Mouse (Mus musculus) adrenal gland, adult (tissue): ENCODE data around the gene Grik4.
A peak's percentile ranks its signal among the peaks of the same experiment; 100 is the strongest.

Experiments used
- DNase-seq, 2 experiments: peaks; one replicate each; pipeline ENCODE4 v3.0.0; 2022 to 2023; ENCODE audit warnings: low spot score in 1 of 2; ENCODE audit not compliant: inconsistent age in 2 of 2

Grik4 gene

DNA sequence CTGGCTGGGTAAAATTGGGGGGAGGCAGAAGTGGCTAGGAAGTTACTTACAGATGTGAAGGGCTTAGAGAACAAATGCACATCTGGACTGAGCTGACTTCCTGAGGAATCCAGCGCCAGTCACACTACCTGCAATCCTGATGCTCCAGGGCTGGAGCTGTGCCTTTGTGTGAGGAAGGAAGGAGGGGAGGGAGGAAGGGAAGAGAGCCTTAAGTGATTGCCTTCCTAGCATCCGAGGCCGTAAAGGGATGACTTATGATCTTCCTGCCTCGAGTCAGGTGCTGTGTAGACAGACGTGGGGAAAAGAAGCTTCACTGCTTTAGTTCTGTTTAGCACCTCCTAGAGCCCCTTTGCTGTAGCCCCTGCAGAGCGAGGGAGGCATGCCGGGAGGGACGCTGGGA lies 189.6 kb downstream of the Grik4 start:
- no peak for DNase-seq

DNA sequence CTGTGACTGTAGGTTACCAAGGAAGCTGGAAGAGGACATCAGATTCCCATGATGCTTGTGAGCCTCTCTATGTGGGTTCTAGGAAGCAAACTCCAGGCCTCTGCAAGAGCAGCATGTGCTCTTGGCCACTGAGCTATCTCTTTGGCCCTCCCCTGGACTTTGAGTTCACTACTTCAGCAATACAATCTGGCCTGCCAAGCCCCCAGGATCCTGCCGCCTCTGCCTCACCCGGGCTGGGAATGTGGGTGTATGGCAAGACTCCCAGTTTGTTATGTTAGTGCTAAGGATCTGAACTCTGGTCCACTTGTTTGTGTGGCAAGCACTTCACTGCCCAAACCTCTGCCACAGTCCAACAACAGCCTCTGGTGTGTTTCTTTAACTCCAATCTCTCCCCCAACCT lies 193.1 kb downstream of the Grik4 start:
- peak in 1 of 2 experiments; percentile 33 for DNase-seq

DNA sequence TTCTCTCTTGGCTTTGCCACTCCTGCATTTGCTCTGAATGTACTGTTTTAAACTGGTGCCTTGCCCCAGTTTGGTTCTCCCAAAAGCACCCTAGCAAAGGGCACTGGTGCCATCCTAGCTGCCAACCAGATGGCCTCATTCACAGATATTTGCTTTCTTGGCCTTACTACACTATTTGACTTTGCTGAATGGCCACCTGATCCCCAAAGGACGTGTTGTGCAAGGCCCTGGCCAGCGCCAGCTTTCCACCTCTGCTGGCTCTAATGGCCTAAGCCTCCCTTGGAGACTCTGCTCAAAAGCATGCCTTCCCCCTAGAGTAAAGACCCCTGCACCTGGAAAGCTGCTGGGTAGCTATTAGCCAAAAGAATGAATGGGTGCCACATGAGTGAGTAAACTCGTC lies 194.1 kb downstream of the Grik4 start:
- DNase-seq, result peak in 1 of 2 experiments; percentile 60

DNA sequence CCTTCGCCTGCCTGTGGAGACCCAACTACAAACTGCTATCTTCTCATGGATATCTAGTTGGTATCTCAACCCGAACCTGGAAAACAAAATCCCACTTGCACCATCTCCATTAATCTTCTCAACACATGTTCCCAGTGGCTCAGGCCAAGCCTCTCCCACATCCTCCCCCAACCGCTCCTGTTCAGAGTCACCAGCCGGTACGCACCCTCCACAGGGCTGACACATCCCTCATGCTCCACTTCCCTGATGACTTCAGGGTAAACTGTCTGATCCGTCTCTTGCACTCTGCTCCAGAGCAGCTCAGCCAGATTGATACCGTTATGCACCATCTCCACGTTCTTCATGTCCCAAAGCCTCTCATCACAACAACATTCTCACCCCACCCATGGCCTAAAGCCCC lies 198.3 kb downstream of the Grik4 start:
- DNase-seq, result no peak

DNA sequence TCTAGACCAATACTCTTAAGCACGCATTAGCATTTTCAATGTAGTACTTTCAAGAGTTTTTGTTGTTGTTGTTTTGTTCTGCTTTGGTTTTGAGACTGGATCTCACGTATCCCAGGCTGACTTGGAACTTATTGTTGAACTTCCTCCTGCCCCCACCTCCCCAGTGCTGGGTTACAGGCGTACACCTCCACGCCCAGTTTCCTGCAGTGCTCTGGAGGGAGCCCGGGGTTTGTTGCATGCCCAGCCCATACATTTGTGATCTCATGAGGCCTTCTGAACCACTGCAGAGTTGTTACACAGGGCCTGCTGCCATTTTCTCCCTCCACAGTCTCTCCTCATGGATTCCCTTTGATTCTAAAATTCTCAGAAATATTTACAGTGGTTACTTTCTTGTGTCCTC lies 201.9 kb downstream of the Grik4 start:
- DNase-seq, result no peak

DNA sequence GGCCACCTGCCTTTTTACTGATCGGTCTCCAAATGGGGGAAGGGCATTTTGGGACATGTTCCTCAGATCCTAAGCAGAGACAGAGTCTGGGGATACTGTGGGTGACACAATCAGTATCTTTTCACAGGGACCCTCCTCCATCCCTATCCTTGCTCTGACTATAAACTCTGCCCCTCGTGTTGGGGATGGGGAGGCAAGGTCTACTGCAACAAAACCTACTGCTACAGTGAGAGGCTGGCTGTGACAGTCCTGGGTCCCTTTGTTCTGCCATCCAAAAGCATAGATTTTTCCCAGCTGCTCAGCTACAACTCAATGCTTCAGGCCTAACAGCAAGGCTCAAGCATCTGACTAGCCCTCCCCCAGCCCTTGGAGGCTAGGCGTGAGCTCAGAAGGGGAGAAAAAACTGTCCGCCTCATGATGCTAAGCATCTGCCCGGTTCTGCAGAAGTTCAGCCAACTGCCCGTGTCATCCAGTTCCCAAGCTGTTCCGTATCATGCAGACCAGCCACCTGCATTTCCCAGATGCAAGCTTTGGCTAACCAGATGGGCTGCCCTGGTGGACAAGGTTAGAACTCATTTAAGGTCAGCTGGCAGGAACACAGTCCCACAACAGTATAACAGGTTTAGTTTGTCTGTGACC lies 207.5 kb downstream of the Grik4 start:
- no peak for DNase-seq

DNA sequence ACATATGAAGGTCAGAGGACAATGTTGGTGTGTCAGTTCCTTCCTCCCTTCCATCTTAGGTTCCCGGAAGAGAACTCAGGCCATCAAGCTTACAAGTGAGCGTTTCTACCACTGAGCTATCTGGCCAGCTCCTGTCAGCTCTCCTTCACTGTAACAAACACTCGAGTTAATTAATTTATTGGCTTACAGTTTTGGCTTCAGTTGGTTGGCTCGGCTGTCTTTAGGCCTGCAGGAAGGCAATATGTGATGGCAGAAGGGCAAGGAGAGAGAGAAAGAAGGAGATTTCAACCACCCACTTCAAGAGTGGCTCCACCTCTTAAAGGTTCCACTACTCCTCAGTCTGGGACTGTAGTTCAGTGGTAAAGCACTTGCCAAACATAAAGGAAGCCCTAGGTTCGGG lies 209.2 kb downstream of the Grik4 start:
- no peak for DNase-seq

DNA sequence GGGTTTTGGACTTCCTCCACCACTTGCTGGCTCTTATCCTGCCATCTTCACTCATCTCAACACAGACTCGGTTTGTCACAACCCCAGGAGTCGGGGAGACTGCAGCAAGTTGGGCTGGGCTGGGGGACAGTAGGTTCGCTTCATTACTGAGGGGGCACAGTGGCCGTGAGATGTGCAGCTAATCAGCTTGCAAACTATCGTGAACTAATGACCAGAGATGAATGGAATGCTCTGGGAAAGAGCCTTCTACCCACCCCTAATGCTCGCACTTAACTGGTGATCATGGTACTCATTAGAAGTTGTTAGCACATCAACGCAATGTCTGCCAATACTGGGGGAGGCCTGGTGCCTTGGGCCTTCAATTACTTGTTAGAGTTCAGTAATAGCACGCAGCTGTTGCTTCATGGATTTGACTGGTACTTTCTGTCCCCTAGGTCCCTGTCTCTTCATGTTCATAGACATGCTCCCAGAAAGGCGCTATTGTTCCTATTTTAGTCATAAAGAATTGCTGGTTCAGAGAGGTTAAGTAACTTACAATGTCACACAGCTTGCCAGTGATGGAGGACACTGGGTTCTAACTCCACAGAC lies 211.5 kb downstream of the Grik4 start:
- DNase-seq, result no peak

DNA sequence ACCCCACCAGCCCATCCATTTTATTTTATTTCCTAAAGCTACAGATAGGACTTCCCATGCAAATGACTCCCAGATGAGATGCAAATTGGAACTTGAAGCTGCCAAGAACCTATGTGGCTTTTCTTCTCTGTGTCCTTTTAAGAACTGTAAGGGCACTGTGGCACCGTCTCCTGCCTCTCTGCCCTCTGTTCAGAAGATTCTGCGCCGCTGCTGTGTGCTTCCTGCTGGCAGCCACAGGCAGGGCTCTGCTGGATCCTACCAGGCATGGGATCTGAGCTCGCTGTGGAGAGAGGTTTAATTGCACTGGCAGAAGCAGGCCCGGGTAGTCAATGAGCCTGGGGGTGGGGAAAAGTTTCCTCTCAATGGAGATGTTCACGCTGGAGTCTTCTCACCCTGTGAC lies 215.8 kb downstream of the Grik4 start:
- DNase-seq, result no peak

DNA sequence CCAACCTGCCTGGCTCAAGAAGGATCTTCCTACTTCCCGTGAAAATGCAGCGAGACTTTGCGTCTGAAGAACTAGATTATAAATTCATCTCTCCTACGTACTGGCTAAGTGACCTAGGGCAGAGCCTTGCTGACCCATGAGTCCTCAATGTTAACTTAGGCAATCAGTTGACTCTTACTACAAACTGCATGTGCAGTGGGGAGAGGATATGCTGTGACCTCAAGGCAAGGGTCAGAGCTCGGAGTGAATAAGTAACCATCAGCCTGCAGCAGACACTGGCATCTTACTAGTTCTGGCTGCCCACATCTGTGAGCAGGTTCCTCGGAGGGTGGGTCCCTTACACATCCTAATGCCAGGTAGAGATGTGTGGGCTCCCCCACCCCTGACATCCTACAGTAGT lies 216.6 kb downstream of the Grik4 start:
- DNase-seq, result no peak

DNA sequence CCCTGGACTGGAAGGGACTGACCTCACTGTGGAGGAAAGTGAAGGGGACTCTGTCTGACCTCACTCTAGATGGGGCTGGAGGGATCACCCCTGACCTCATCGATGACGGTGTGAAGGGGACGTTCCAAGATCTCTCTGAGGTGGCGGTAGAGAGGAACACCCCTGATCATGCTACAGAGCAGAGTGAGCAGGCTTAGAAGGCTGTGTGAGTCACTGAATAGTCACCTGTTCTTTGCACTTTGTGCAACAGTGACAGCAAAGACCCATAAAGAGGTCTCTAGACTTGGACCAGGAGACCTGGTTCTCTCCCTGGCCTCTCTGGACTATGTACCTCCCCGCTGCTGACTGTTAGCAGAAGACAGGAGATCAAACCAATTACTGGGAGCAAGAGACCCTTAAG lies 217.1 kb downstream of the Grik4 start:
- DNase-seq, result no peak

DNA sequence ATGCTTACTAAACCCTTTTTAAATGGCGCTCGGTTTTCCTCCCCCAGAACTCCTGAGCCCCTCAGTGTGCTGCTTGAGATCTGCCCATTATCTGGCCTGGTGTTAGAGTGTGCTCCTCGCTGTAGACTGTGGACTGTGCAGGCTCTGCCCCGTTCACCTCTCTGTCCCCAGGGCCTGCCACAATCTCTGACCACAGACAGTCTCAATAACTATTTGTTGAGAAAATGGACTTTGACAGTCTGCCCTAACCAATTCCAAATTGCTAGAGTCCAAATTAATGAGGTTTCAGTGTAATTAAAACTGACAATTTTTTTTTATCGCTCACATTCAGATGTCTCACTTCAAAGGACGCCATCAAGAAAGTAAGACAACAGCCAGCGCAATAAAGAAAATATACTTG lies 220.2 kb downstream of the Grik4 start:
- DNase-seq, result no peak

DNA sequence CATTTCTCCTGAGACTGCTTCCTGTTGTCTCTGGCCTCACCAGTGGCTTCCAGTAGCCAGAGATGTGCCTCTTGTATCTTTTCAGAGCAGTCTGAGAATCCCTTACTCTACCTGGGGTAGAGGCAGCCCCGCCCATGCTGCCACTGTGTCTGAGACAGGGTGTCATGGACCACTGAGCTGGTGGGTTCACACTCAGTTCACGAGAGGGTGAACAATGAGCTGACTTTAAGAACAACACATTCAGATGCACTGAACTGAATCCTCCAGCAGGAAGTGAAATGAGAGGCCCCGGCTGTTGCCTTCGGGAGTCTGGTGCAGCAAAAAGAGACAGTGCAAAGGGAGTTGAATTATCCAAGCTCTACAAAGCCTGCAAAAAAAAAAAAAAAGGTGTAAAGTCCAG lies 221.8 kb downstream of the Grik4 start:
- DNase-seq, result no peak

DNA sequence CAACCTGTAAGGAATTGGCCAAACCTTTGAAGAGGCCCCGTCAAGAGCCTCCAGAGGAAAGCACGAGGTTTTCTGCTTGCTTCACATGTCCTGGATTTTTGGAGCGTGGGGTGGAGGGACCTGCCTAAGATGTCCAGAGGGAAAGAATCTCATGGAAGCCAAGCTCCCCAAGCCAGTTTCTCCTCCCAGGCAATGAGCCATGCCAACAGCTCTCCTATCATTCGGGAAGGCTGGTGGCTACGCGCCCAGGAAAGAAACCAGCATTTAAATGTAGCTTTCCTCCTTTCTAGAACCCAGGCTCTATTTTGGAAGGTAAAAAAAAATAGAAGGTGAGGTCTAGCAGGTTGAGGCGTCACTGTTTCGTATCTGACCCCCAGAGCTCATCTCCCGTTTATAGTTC lies 222.6 kb downstream of the Grik4 start:
- no peak for DNase-seq

DNA sequence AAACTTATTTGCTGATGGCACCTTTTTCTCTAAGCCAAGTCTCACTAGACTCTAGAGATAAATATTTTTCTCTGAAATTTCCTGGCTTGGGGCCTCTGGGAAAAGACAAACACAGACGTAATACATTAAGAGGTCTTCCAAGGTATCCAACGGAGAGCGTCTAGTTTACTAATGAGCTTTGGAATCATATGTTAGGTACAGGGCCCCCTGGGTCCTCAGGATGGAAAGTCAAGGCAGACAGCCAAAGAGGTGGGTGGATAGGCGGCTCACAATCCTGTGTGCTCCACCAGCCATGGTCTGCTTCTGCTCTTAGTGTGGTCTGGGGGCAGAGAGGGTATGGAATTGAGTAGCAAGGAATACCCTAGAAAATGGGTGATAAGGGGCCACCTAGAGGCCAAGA lies 223.1 kb downstream of the Grik4 start:
- DNase-seq, result no peak

DNA sequence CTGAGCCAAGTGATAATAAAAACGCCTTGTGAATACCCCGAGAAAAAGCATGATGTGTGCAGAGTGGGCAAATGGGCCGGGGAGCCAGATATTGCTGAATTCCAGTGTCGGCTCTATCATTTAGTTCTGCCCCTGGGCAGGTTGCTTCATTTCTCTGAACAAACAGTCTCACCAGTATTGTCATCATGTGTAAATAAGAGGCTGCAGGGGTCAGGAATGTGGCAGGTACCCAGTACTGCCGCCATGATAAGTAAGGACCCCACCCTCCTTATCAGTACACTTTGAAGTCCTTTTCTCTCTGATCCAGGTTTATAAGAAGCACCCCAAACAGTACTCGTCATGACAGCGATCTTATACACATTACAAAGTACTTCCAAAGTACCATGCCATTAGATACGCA lies 230.4 kb downstream of the Grik4 start:
- DNase-seq, result no peak

DNA sequence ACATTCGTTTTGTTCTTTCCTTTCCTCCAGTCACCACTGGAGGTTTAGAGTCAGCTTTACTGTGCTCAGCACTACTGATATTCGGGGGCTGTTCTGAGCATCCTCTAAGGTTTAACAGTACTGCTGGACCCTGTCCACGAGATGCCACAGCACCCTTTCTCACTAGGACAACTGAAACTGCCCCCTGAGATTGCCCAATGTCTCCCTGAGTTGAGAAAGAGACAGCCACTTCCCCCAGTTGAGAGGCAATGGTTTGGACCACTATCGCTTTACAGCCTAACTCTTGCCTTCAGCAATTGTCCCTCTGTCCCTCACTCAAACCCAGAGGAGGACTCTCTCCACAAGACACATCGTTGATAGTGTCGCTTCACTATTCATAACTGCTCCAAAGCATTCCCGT lies 238.4 kb downstream of the Grik4 start:
- DNase-seq, result no peak

DNA sequence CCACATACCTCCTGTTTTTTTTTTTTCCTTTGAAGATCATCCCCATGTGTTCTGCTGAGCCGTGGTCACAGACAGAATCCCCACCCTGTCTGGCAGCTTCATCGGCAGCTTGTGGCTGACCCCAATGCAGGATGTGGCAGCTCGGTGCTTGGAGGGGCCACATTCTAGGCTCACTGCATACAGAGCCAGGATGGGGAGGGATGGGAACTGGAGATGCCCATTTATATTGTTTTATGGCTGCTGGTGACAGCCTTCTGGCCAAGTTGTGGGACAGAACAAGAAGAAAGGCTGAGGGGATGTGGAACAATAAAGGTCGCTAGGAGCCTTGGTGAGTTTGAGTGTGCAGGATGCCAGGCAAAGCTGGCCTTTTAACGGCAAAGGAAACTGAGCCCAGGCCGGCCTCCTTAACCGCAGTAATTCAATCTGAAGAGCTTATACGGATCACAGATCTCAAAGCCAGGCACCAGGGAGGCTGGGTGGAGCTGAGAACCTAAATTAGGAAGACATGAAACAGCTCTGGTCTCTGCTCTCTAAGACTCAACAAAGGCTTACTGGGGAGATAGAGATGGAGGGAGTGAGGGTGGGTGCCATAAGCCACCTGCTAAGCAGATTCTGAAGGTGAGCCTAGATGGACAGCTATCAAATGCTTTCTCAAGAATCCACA lies 241.0 kb downstream of the Grik4 start:
- no peak for DNase-seq

DNA sequence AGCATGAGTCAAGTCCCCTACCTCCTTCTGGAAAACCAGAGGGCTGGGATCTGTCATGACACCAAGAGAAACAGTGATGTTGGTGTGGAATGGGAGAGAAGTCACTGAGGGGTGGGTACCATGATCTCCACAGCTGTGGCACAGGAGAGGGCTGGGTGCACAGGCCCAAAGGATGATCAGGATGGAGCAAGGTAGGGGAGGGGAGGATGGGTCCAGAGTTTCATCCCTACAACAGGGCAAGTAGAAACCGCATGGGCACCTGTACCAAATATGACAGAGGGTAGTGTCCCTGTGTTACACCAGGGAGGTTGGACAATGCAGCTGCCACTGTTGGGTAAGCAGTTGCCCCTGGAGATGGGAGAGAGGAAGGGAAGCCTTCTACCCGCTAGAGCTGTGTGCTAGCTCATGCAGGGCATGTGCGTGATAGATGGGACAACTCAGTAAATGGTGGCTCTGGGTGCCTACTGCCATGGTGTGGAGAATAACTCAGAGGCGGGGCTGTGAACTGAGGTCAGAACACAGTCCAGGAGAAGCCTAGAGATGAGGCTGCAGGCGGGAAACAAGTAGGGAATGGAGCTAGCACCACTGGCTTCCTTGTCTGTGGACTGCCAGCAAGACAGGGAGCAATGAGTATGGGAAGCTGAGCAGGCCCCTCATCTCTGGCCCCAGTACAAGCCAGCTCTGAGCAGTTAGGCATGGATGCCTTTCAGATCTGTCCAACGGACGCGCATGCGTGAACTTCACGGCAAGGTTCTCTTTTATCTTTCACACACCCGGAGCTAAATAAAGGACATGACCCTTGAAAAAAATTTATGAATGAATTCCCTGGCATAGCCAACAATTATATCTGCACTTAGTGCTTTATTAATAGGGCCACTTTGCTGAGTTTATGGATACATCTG lies 241.8 kb downstream of the Grik4 start:
- no peak for DNase-seq

DNA sequence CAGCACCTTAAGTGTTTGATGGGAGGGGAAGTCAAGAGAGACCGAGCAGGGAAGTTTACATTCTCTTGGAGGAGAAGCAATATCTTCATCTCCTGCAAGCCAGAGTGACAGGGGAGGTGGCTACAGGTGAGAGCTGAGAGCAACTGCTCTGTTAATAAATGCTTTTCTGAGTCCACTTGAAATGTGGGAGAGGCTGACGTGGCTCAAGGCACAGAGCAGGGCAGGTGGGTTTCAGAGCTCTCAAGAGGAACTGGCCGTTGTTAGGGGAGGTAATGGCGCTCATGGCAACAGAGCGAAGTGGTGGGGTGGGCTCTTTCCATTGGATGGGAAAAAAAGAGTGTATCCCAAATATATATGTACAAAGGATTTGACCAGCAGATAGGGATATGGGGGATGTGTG lies 242.6 kb downstream of the Grik4 start:
- DNase-seq, result no peak

DNA sequence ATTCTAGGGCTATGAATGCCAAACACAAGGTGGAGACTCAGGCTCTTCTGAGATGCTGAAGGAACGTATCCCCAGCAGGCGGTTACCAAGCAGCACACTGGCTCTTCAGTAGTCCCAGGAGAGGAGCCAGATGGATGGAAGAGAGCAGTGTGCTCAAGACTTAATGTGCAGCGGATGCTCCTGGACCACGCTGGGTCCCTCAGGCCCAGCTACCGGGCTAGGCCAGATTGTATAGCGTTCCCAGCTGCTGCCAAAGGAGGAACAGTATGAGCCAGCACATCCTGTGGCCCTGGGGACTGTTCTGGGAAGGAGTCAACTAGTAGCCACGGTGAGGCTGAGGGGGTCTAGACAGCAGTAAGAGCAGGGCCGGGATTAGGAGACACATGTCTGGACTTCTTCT lies 251.3 kb downstream of the Grik4 start:
- no peak for DNase-seq

DNA sequence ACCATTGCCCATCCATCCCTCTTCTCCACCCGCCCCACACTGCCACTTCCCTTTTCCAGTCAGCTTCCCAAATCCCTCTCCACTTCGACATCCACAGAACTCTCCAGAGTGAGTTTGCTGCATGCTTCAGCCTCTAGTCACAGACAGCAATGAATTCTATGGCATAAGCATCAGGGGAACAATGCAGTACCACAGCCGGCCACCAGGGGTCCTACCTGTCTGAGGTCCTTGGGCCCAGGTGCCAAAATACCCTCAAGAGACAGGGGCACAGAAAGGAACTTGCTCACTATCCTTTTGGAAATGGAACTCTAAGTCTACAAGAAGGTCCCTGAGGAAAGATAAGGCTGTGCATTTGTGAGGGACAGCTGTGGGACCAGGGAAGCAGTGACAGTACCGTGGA lies 256.1 kb downstream of the Grik4 start:
- peak; percentile 46 to 86 for DNase-seq
